ENCODE assay signal across 15 mouse cellular contexts in genomic region chr12:112633686-112634085, GRCm38 (mm10). TPM values are rescaled to one million over a fixed set of nuclear protein-coding genes. Genes with fewer than 3 reads are reported as not detected.
DNase-seq lines count a peak whose midpoint lies in the region; ATAC-seq and TF ChIP-seq lines count a peak whose summit lies in the region.
"Had no signal": no experiment of that assay in that cellular context is flagged by ENCODE, and none has a peak within 500 bp of the region (broad histone marks: within the 10 kb centered on the region; RNA-seq: fewer than 3 reads in every experiment).

No protein-coding gene starts in this region.

- 53% methylated on average over 9 of the region's 9 CpGs for WGBS in intestine, postnatal 0 days
- WGBS in stomach, postnatal 0 days = 58% methylated on average over 9 of the region's 9 CpGs

- no peak overlapping the region for H3K4me3 ChIP-seq in layer of hippocampus, adult 2 months
- H3K4me3 ChIP-seq in intestine, postnatal 0 days (ENCODE audit: low read depth, low read length) = no peak overlapping the region
- no peak overlapping the region for H3K4me3 ChIP-seq in stomach, postnatal 0 days (ENCODE audit: low read depth, low read length)
- H3K4me3 ChIP-seq: embryonic facial prominence, embryonic 13.5 days; heart, embryonic 13.5 days; limb, embryonic 10.5 days had no signal

- no peak overlapping the region for H3K27ac ChIP-seq in layer of hippocampus, adult 2 months
- H3K27ac ChIP-seq in intestine, postnatal 0 days (ENCODE audit: low read depth, low read length) = no peak overlapping the region
- H3K27ac ChIP-seq in stomach, postnatal 0 days (replicated peaks) = no peak overlapping the region
- H3K27ac ChIP-seq: embryonic facial prominence, embryonic 13.5 days; heart, embryonic 13.5 days; limb, embryonic 10.5 days had no signal

- H3K9me3 ChIP-seq in intestine, postnatal 0 days (ENCODE audit: control insufficient read depth) = no peaks in the 10 kb centered on the region
- H3K9me3 ChIP-seq in stomach, postnatal 0 days (ENCODE audit: control insufficient read depth, low read length) = no peaks in the 10 kb centered on the region
- H3K9me3 ChIP-seq: embryonic facial prominence, embryonic 13.5 days; heart, embryonic 13.5 days; limb, embryonic 10.5 days had no signal

- H3K9ac ChIP-seq in intestine, postnatal 0 days (ENCODE audit: low read depth, low read length) = no peak overlapping the region
- no peak overlapping the region for H3K9ac ChIP-seq in stomach, postnatal 0 days (ENCODE audit: low read length)
- H3K9ac ChIP-seq: embryonic facial prominence, embryonic 13.5 days; heart, embryonic 13.5 days had no signal

- no peak for TF ChIP-seq EP300 in stomach, postnatal 0 days (optimal IDR thresholded peaks at IDR 0.05)

- no peaks in the 10 kb centered on the region for H3K27me3 ChIP-seq in intestine, postnatal 0 days (replicated peaks; ENCODE audit: control insufficient read depth, insufficient read depth, low read length)
- H3K27me3 ChIP-seq in stomach, postnatal 0 days (ENCODE audit: control insufficient read depth, insufficient read depth, low read length) = no peaks in the 10 kb centered on the region
- H3K27me3 ChIP-seq: embryonic facial prominence, embryonic 13.5 days; heart, embryonic 13.5 days had no signal

- peak; percentile 32 for TF ChIP-seq CTCF in layer of hippocampus, adult 2 months (conservative IDR thresholded peaks at IDR 0.05)
- peak; percentile 56 for TF ChIP-seq CTCF in intestine, postnatal 0 days (IDR thresholded peaks at IDR 0.05; ENCODE audit: low read depth)
- peak; percentile 56 for TF ChIP-seq CTCF in stomach, postnatal 0 days (IDR thresholded peaks at IDR 0.05; ENCODE audit: low read depth)

- peaks cover 10% of the 10 kb centered on the region; the same call in 1 of the 2 replicates for H3K4me1 ChIP-seq in intestine, postnatal 0 days (replicated peaks; ENCODE audit: control insufficient read depth, insufficient read depth, low read length)
- peaks cover 6% of the 10 kb centered on the region for H3K4me1 ChIP-seq in stomach, postnatal 0 days (replicated peaks; ENCODE audit: control insufficient read depth, insufficient read depth)

- no peak overlapping the region for H3K4me2 ChIP-seq in intestine, postnatal 0 days (replicated peaks; ENCODE audit: low read depth)
- H3K4me2 ChIP-seq in stomach, postnatal 0 days (replicated peaks; ENCODE audit: low read depth) = no peak overlapping the region
- H3K4me2 ChIP-seq: embryonic facial prominence, embryonic 13.5 days; heart, embryonic 13.5 days had no signal

- H3K36me3 ChIP-seq in intestine, postnatal 0 days (ENCODE audit: control insufficient read depth, insufficient read depth) = no peaks in the 10 kb centered on the region
- no peaks in the 10 kb centered on the region for H3K36me3 ChIP-seq in stomach, postnatal 0 days (ENCODE audit: control insufficient read depth, insufficient read depth, low read length)
- H3K36me3 ChIP-seq: embryonic facial prominence, embryonic 13.5 days; limb, embryonic 10.5 days had no signal

- no peak for DNase-seq in layer of hippocampus, adult 2 months (ENCODE audit: low spot score in 2 of 2)
- no peak for DNase-seq in layer of hippocampus, adult 18-20 months (ENCODE audit: low spot score in 2 of 2)
- DNase-seq in thymus, postnatal 4 days = peak; percentile 63
- DNase-seq in thymus, postnatal 25 days = no peak
- peak; percentile 75 for DNase-seq in stomach, postnatal 0 days (ENCODE audit: low spot score)
- DNase-seq in left cerebral cortex, adult 8-10 months (ENCODE audit: low spot score in 2 of 2) = no peak
- no peak for DNase-seq in cerebellum, adult 9-11 months
- DNase-seq: adrenal gland, adult 8-10 months; cerebellum, postnatal 36 days; kidney, postnatal 25 days; layer of hippocampus, postnatal 36 days had no signal

- ATAC-seq in intestine, postnatal 0 days = no peak
- peak; percentile 62 for ATAC-seq in stomach, postnatal 0 days (ENCODE audit: low FRiP score, low TSS enrichment)

RNA-seq across cellular contexts. Expression of gene Siva1, which starts 10.8 kb away (rescaled TPM):
- 10 to 100 TPM; 19.6 to 20.1 TPM for total RNA-seq in layer of hippocampus, adult 2 months (2021)
- 10 to 100 TPM; 23.4 TPM for total RNA-seq in layer of hippocampus, adult 18-20 months (2021)
- polyA plus RNA-seq in intestine, postnatal 0 days (2015; fragmentation: Nextera tagmentation; extraction: Ambion mirVana) = 52.6 and 54.5 TPM in 2 replicates
- 91.5 and 97.1 TPM in 2 replicates for polyA plus RNA-seq in stomach, postnatal 0 days (2015; fragmentation: Nextera tagmentation; extraction: Ambion mirVana)
- 10 to 100 TPM; 16.8 to 26.8 (median 23.8) TPM for total RNA-seq in left cerebral cortex, adult 8-10 months (2022)

RNA-seq across cellular contexts. Expression of gene Adssl1, which starts 13.8 kb away (rescaled TPM):
- 10 to 100 TPM; 10.1 to 10.6 TPM for total RNA-seq in layer of hippocampus, adult 2 months (2021)
- 10 to 100 TPM; 14.3 to 15.7 TPM for total RNA-seq in layer of hippocampus, adult 18-20 months (2021)
- 0.57 and 0.67 TPM in 2 replicates for polyA plus RNA-seq in intestine, postnatal 0 days (2015; fragmentation: Nextera tagmentation; extraction: Ambion mirVana)
- 4.7 and 6.4 TPM in 2 replicates for polyA plus RNA-seq in stomach, postnatal 0 days (2015; fragmentation: Nextera tagmentation; extraction: Ambion mirVana)
- total RNA-seq in left cerebral cortex, adult 8-10 months (2022) = 10 to 100 TPM; 21.8 to 41.0 (median 28.6) TPM

RNA-seq across cellular contexts. Expression of gene Akt1, which starts 41.0 kb away (rescaled TPM):
- total RNA-seq in layer of hippocampus, adult 2 months (2021) = 100 to 1,000 TPM; 152 to 160 TPM
- total RNA-seq in layer of hippocampus, adult 18-20 months (2021) = 100 to 1,000 TPM; 169 to 170 TPM
- 121 and 125 TPM in 2 replicates for polyA plus RNA-seq in intestine, postnatal 0 days (2015; fragmentation: Nextera tagmentation; extraction: Ambion mirVana)
- polyA plus RNA-seq in stomach, postnatal 0 days (2015; fragmentation: Nextera tagmentation; extraction: Ambion mirVana) = 84.5 and 98.2 TPM in 2 replicates
- 100 to 1,000 TPM; 158 to 174 (median 171) TPM for total RNA-seq in left cerebral cortex, adult 8-10 months (2022)

RNA-seq across cellular contexts. Expression of gene Zbtb42, which starts 44.9 kb away (rescaled TPM):
- total RNA-seq in layer of hippocampus, adult 2 months (2021) = under 1 TPM; 0.44 to 0.52 TPM
- total RNA-seq in layer of hippocampus, adult 18-20 months (2021) = under 1 TPM; 0.61 to 0.97 TPM
- 8.1 and 8.3 TPM in 2 replicates for polyA plus RNA-seq in intestine, postnatal 0 days (2015; fragmentation: Nextera tagmentation; extraction: Ambion mirVana)
- 11.3 and 12.1 TPM in 2 replicates for polyA plus RNA-seq in stomach, postnatal 0 days (2015; fragmentation: Nextera tagmentation; extraction: Ambion mirVana)
- total RNA-seq in left cerebral cortex, adult 8-10 months (2022) = 1 to 10 TPM in 2 of 4 experiments, under 1 TPM in 2; 0.81 to 1.7 (median 1.1) TPM

RNA-seq across cellular contexts. Expression of gene Inf2, which starts 45.1 kb away (rescaled TPM):
- 100 to 1,000 TPM; 131 to 138 TPM for total RNA-seq in layer of hippocampus, adult 2 months (2021)
- 100 to 1,000 TPM; 105 to 111 TPM for total RNA-seq in layer of hippocampus, adult 18-20 months (2021)
- polyA plus RNA-seq in intestine, postnatal 0 days (2015; fragmentation: Nextera tagmentation; extraction: Ambion mirVana) = 0.70 and 1.1 TPM in 2 replicates
- 1.5 and 2.0 TPM in 2 replicates for polyA plus RNA-seq in stomach, postnatal 0 days (2015; fragmentation: Nextera tagmentation; extraction: Ambion mirVana)
- total RNA-seq in left cerebral cortex, adult 8-10 months (2022) = 100 to 1,000 TPM; 171 to 194 (median 182) TPM

Comparison
In these comparisons a context has a peak if more than half of its experiments do, and no peak if none do; other contexts are left out.
1. DNase-seq: peak in thymus, postnatal 4 days (single experiment) and stomach, postnatal 0 days (single experiment); none in layer of hippocampus, adult 2 months (0 of 2), layer of hippocampus, adult 18-20 months (0 of 2), thymus, postnatal 25 days (single experiment), left cerebral cortex, adult 8-10 months (0 of 2) and cerebellum, adult 9-11 months (single experiment).
2. Peak in every context shown above with its lines, with median percentiles within 50 percentile points of each other: CTCF ChIP-seq.